Mouse (Mus musculus): ENCODE results near the gene Sergef.

DNA sequence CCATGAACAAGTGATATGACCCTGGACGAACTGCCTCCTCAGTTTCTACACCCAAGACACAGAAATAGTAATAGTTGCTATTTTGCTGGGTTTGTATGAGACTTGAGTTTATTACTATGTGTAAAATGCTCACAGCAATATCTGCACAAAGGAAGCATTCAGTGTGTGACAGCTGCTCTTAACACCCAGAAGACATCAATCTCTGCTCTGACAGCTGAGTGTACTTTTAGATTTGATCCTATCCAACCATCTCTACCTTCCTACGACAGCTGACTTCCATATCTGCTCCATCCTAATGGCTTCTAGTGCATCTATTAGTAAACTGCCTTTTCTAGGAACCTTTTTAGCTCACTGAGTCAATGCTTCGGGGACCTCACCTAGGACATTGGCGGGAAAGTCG is 110.3 kb downstream of the Sergef start:
- no peak for TF ChIP-seq CHD2 (IDR thresholded peaks at IDR 0.05; ENCODE audit: low read depth, low read length)
- no peak for TF ChIP-seq MAFK (IDR thresholded peaks at IDR 0.05; ENCODE audit: insufficient read depth, low read depth, low read length)
- no peak for TF ChIP-seq ZNF384 (IDR thresholded peaks at IDR 0.05; ENCODE audit: low read depth, low read length)

All from ES-E14 (cell line).